Mouse (Mus musculus): ENCODE data around the gene Rccd1. TPM values are rescaled to one million over a fixed set of nuclear protein-coding genes. Genes with fewer than 3 reads are reported as not detected.

Gene Rccd1
- polyA plus RNA-seq, 2 experiments = 1.6 to 6.6 TPM

DNA sequence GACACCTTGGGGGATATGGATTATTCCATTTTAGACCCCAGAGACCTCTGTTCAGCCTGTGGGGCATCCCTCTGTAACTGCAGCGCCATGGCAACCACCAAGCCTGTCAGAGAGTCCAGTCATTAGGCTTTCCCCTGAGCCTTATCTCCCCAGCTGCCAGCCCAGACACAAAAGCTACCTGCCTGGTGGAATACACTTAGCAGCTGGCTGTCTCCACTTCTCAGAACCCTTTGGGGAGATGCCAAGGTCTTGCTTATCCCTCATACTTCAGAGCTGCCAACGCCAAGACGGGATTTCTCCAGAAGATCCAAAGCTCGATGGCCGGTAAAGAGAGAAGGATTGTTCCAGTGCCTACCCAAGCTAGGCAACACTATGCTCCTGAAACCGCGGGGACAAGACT lies 17.5 kb upstream of the Rccd1 start:
- Histone ChIP-seq H3K36me3 (replicated peaks; ENCODE audit: control insufficient read depth, insufficient read depth, low read depth) (no peaks in the 10 kb centered on the region; the same call in 1 of the 2 replicates), H3K27me3 (ENCODE audit: control insufficient read depth, insufficient read depth, low read length) (no peaks in the 10 kb centered on the region), H3K9me3 (ENCODE audit: control insufficient read depth, low read length) (no peaks in the 10 kb centered on the region), H3K4me3 (ENCODE audit: insufficient read depth in 1 of 2, low read depth in 2 of 2, low read length in 2 of 2) (no peak overlapping the region), H3K4me2 (ENCODE audit: low read depth) (no peak overlapping the region), H3K4me1 (replicated peaks; ENCODE audit: control insufficient read depth in 2 of 2, insufficient read depth in 2 of 2, low read length in 1 of 2) (peaks cover 6 to 34% of the 10 kb centered on the region in 2 experiments; a peak in 3 of 4 replicates), H3K9ac (replicated peaks) (no peak overlapping the region), H3K27ac (no peak overlapping the region)
- TF ChIP-seq CTCF (IDR thresholded peaks at IDR 0.05; ENCODE audit: low read depth) (no peak), EP300 (IDR thresholded peaks at IDR 0.05; ENCODE audit: low read depth) (no peak)
- ATAC-seq (ENCODE audit: insufficient read depth) (no peak), DNase-seq (ENCODE audit: low read depth in 3 of 3, low spot score in 3 of 3) (no peak)
- WGBS (ENCODE audit: insufficient replicate concordance) = 65% methylated on average over 7 of the region's 7 CpGs

DNA sequence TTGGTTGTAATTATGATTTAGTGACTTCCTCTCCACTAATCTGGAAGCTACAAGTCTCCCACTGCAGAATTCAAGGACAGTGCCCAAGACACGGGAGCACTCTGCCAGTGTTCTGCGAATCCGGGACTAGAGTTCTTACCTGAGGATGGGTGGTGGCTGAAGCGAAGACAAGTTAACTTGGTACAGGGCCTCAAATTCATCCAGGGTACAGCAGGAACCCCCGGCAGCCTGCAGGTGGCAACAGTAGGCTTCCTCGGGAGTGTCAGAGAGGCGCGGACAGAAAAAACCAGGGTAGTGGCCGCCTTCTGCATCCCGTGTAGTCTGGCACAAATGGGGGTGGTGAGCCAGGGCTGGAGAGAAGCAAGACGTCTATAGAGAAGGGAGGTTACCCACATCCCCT lies 16.5 kb upstream of the Rccd1 start, which contains the start of gene Unc45a:
Gene Unc45a, minus strand, starts transcription at position 213 of the 400 bp plus-strand sequence.
- Histone ChIP-seq H3K36me3 (replicated peaks; ENCODE audit: control insufficient read depth, insufficient read depth, low read depth) (peaks cover 10% of the 10 kb centered on the region), H3K4me3 (ENCODE audit: insufficient read depth in 1 of 2, low read depth in 2 of 2, low read length in 2 of 2) (peak within 1 kb of the TSS; percentile 64 to 86), H3K9me3 (ENCODE audit: control insufficient read depth, low read length) (no peaks in the 10 kb centered on the region), H3K9ac (replicated peaks) (peak within 1 kb of the TSS; percentile 85), H3K27me3 (ENCODE audit: control insufficient read depth, insufficient read depth, low read length) (no peaks in the 10 kb centered on the region), H3K4me1 (replicated peaks; ENCODE audit: control insufficient read depth in 2 of 2, insufficient read depth in 2 of 2, low read length in 1 of 2) (peaks cover 6 to 31% of the 10 kb centered on the region in 2 experiments; a peak in 3 of 4 replicates), H3K4me2 (ENCODE audit: low read depth) (peak within 1 kb of the TSS; percentile 77), H3K27ac (peak within 1 kb of the TSS; percentile 73)
- TF ChIP-seq EP300 (IDR thresholded peaks at IDR 0.05; ENCODE audit: low read depth) (no peak), CTCF (IDR thresholded peaks at IDR 0.05; ENCODE audit: low read depth) (peak; percentile 88)
- peak; percentile 36 for ATAC-seq (ENCODE audit: insufficient read depth)
- WGBS (ENCODE audit: insufficient replicate concordance) = 2% methylated on average over 11 of the region's 11 CpGs
- DNase-seq (ENCODE audit: low read depth in 3 of 3, low spot score in 3 of 3) = peak; percentile 63 to 74 (median 67)

DNA sequence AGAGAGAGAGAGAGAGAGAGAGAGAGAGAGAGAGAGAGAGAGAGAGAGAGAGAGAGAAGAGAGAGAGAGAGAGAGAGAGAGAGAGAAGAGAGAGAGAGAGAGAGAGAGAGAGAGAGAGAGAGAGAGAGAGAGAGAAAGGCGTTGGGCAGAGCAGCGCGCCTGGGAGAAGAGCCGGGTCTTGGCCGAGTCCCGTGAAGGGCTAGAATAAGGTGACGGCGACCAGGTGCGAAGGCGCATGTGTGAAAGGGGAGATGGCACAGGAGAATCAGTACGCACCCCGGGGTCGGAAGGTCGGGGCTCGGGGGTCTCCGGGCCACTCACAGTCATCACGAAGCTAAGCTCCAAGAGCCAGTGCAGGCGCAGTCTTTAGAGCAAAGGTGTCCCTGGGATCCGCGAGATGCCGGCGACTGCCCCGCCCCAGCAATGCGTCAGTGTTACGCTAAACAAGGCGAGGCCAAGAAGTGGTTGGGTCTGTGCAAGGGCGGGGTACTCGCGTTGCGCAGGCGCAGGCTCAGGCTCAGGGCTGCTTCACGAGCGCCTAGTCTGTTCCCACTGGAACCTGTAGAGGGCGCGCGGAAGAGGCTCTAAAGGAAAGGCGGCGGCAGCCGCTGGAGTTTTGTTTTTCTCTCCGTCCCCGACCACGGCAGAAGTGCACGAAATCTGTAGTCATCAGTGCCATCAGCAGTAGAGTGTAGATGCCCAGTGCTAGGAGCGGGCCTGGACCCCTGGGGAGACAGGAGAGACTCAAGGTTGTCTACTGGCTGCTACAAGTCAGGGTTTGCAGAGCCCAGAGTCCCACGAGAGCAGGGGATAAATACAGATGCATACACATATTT lies 15.8 kb upstream of the Rccd1 start:
- H3K4me1 ChIP-seq (replicated peaks; ENCODE audit: control insufficient read depth in 2 of 2, insufficient read depth in 2 of 2, low read length in 1 of 2) = peaks cover 6 to 31% of the 10 kb centered on the region in 2 experiments; a peak in 3 of 4 replicates
- under 1% methylated on average over 45 of the region's 45 CpGs for WGBS (ENCODE audit: insufficient replicate concordance)
- DNase-seq (ENCODE audit: low read depth in 3 of 3, low spot score in 3 of 3) (peak; percentile 96 to 98 (median 96)), ATAC-seq (ENCODE audit: insufficient read depth) (peak; percentile 98)
- peak overlapping the region; percentile 85 for H3K9ac ChIP-seq (replicated peaks)
- peak overlapping the region; percentile 77 for H3K4me2 ChIP-seq (ENCODE audit: low read depth)
- H3K36me3 ChIP-seq (replicated peaks; ENCODE audit: control insufficient read depth, insufficient read depth, low read depth) = peaks cover 11% of the 10 kb centered on the region
- peak overlapping the region; percentile 73 for H3K27ac ChIP-seq
- no peaks in the 10 kb centered on the region for H3K9me3 ChIP-seq (ENCODE audit: control insufficient read depth, low read length)
- peak overlapping the region; percentile 64 to 86 for H3K4me3 ChIP-seq (ENCODE audit: insufficient read depth in 1 of 2, low read depth in 2 of 2, low read length in 2 of 2)
- H3K27me3 ChIP-seq (ENCODE audit: control insufficient read depth, insufficient read depth, low read length) = no peaks in the 10 kb centered on the region
- TF ChIP-seq EP300 (IDR thresholded peaks at IDR 0.05; ENCODE audit: low read depth) (no peak), CTCF (IDR thresholded peaks at IDR 0.05; ENCODE audit: low read depth) (peak; percentile 95)

DNA sequence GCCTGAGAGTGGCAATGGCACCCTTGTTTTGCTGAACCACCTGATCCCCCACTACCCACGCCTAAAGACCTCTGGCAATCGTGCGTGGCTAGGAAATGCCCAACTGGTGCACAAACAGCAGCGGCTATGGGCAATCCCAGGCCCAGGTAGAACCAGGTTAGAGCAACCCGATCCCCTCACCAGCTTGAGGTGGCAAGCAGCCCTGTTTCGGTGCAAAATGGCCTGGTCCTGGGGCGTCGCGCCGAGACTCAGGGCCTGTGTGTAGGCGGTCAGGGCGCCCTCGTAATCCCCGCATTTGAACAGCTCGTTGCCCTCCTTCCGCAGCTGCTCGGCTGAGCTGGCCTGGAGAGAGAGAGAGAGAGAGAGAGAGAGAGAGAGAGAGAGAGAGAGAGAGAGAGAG lies 15.1 kb upstream of the Rccd1 start:
- ATAC-seq (ENCODE audit: insufficient read depth) (no peak), DNase-seq (ENCODE audit: low read depth in 3 of 3, low spot score in 3 of 3) (no peak)
- H3K4me2 ChIP-seq (ENCODE audit: low read depth) = peak overlapping the region; percentile 77
- no peaks in the 10 kb centered on the region for H3K9me3 ChIP-seq (ENCODE audit: control insufficient read depth, low read length)
- WGBS (ENCODE audit: insufficient replicate concordance) = 11% methylated on average over 17 of the region's 17 CpGs
- TF ChIP-seq CTCF (IDR thresholded peaks at IDR 0.05; ENCODE audit: low read depth) (no peak), EP300 (IDR thresholded peaks at IDR 0.05; ENCODE audit: low read depth) (no peak)
- H3K27ac ChIP-seq = no peak overlapping the region
- no peaks in the 10 kb centered on the region for H3K27me3 ChIP-seq (ENCODE audit: control insufficient read depth, insufficient read depth, low read length)
- H3K4me1 ChIP-seq (replicated peaks; ENCODE audit: control insufficient read depth in 2 of 2, insufficient read depth in 2 of 2, low read length in 1 of 2) = peaks cover 6 to 31% of the 10 kb centered on the region in 2 experiments; a peak in 3 of 4 replicates
- peaks cover 11% of the 10 kb centered on the region for H3K36me3 ChIP-seq (replicated peaks; ENCODE audit: control insufficient read depth, insufficient read depth, low read depth)
- H3K4me3 ChIP-seq (ENCODE audit: insufficient read depth in 1 of 2, low read depth in 2 of 2, low read length in 2 of 2) = peak overlapping the region; percentile 60 to 64
- H3K9ac ChIP-seq (replicated peaks) = peak overlapping the region; percentile 73

DNA sequence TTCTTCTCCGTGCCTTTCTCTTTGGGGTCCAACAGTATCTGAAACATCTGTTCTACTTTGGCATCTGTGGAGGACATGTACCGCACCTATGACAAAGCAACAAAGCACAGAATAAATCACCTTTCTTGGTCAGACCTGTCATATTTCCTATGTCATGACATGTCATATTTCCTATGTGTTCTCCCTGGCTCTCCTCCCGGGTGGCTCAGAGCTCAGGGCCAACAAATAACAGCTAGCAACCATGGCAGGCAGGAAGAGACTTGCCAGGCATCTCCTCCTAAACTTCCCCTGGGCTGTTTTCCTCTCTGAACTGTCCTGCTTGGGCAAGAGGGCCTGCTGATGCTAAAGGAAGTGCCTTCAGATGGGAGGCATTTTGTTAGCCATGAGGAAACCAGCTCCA lies 12.7 kb upstream of the Rccd1 start:
- peaks cover 17% of the 10 kb centered on the region for H3K36me3 ChIP-seq (replicated peaks; ENCODE audit: control insufficient read depth, insufficient read depth, low read depth)
- WGBS (ENCODE audit: insufficient replicate concordance) = 78% methylated on average over 3 of the region's 3 CpGs
- H3K4me3 ChIP-seq (ENCODE audit: insufficient read depth in 1 of 2, low read depth in 2 of 2, low read length in 2 of 2) = no peak overlapping the region
- TF ChIP-seq EP300 (IDR thresholded peaks at IDR 0.05; ENCODE audit: low read depth) (no peak), CTCF (IDR thresholded peaks at IDR 0.05; ENCODE audit: low read depth) (no peak)
- no peaks in the 10 kb centered on the region for H3K9me3 ChIP-seq (ENCODE audit: control insufficient read depth, low read length)
- no peak for ATAC-seq (ENCODE audit: insufficient read depth)
- peaks cover 6 to 18% of the 10 kb centered on the region in 2 experiments; a peak in 3 of 4 replicates for H3K4me1 ChIP-seq (replicated peaks; ENCODE audit: control insufficient read depth in 2 of 2, insufficient read depth in 2 of 2, low read length in 1 of 2)
- no peak overlapping the region for H3K9ac ChIP-seq (replicated peaks)
- H3K27me3 ChIP-seq (ENCODE audit: control insufficient read depth, insufficient read depth, low read length) = no peaks in the 10 kb centered on the region
- H3K27ac ChIP-seq = no peak overlapping the region
- no peak overlapping the region for H3K4me2 ChIP-seq (ENCODE audit: low read depth)
- DNase-seq (ENCODE audit: low read depth in 3 of 3, low spot score in 3 of 3) = no peak
